Mouse (Mus musculus) midbrain, embryonic 12.5 days (tissue): ENCODE measurements around the gene Trio. TPM values are rescaled to one million over a fixed set of nuclear protein-coding genes. Genes with fewer than 3 reads are reported as not detected.

ENCODE experiments used
- ATAC-seq: fragments of 200-750 bp; cut with Nextera tagmentation; 2 replicates; pipeline ENCODE4 v1.8.0; 2017; ENCODE audit warnings: low read depth, moderate TSS enrichment, moderate library complexity; ENCODE audit not compliant: low FRiP score
- H3K27ac ChIP-seq: fragments of 300-500 bp; sonication (generic); replicated peaks from 2 replicates; pipeline ENCODE4 v1.5.1; 2016; ENCODE audit warnings: mild to moderate bottlenecking
- H3K27me3 ChIP-seq: fragments of 300-500 bp; sonication (generic); 2 replicates; pipeline ENCODE4 v1.6.1; 2016; ENCODE audit warnings: mild to moderate bottlenecking
- H3K36me3 ChIP-seq: fragments of 300-500 bp; sonication (generic); 2 replicates; pipeline ENCODE4 v1.6.1; 2016
- H3K4me1 ChIP-seq: fragments of 300-500 bp; sonication (generic); 2 replicates; pipeline ENCODE4 v1.6.1; 2016
- H3K4me2 ChIP-seq: fragments of 300-500 bp; sonication (generic); replicated peaks from 2 replicates; pipeline ENCODE4 v1.6.1; 2016; ENCODE audit warnings: mild to moderate bottlenecking, moderate library complexity
- H3K4me3 ChIP-seq: fragments of 300-500 bp; sonication (generic); 2 replicates; pipeline ENCODE4 v1.5.1; 2016; ENCODE audit warnings: mild to moderate bottlenecking
- H3K9ac ChIP-seq: fragments of 300-500 bp; sonication (generic); replicated peaks from 2 replicates; pipeline ENCODE4 v1.6.1; 2016; ENCODE audit warnings: mild to moderate bottlenecking, moderate library complexity
- H3K9me3 ChIP-seq: fragments of 300-500 bp; sonication (generic); 2 replicates; pipeline ENCODE4 v1.6.1; 2016; ENCODE audit warnings: mild to moderate bottlenecking
- WGBS: fragments of 180-500 bp; shearing (Covaris S2); methylation state at CpG from one replicate; pipeline ENCODE4 v1.1.7; 2016; 5-methylcytosine and 5-hydroxymethylcytosine counted together
- polyA plus RNA-seq: library from polyadenylated mRNA; unstranded; fragments of >200 nt; fragmentation: Nextera tagmentation; extraction: Ambion mirVana; gene quantifications from 2 replicates; pipeline ENCODE4 v1.2.1, GENCODE M21; 2016

Gene Trio
- polyA plus RNA-seq, 1 experiment from 2014 or later = 38.3 TPM

- Histone ChIP-seq H3K9ac (no peak overlapping the region), H3K4me2 (no peak overlapping the region), H3K27me3 (peaks cover 9% of the 10 kb centered on the region; the same call in 1 of the 2 replicates), H3K4me1 (no peaks in the 10 kb centered on the region), H3K4me3 (no peak overlapping the region), H3K36me3 (no peaks in the 10 kb centered on the region), H3K27ac (no peak overlapping the region), H3K9me3 (no peaks in the 10 kb centered on the region)
- 85% methylated on average over 10 of the region's 10 CpGs for WGBS
- ATAC-seq = no peak
Observed at GRCm38 (mm10) chr15:28034636-28035035, 9.0 kb upstream of the Trio start.

GRCm38 (mm10) chr15:28029371-28029770 is 3.7 kb upstream of the Trio start:
- ATAC-seq = no peak
- peaks cover 19% of the 10 kb centered on the region for H3K27me3 ChIP-seq
- no peak overlapping the region for H3K4me2 ChIP-seq
- H3K27ac ChIP-seq = no peak overlapping the region
- no peak overlapping the region for H3K9ac ChIP-seq
- H3K4me3 ChIP-seq = no peak overlapping the region
- H3K36me3 ChIP-seq = no peaks in the 10 kb centered on the region
- no peaks in the 10 kb centered on the region for H3K9me3 ChIP-seq
- 94% methylated on average over 7 of the region's 7 CpGs for WGBS
- H3K4me1 ChIP-seq = peaks cover 6% of the 10 kb centered on the region

GRCm38 (mm10) chr15:28028542-28028941 is 2.9 kb upstream of the Trio start:
- Histone ChIP-seq H3K27me3 (peaks cover 19% of the 10 kb centered on the region), H3K9ac (no peak overlapping the region), H3K9me3 (no peaks in the 10 kb centered on the region), H3K27ac (no peak overlapping the region), H3K4me1 (peaks cover 8% of the 10 kb centered on the region), H3K36me3 (no peaks in the 10 kb centered on the region), H3K4me2 (no peak overlapping the region), H3K4me3 (no peak overlapping the region)
- WGBS = 94% methylated on average over 6 of the region's 6 CpGs
- no peak for ATAC-seq

GRCm38 (mm10) chr15:28026167-28026481 is 476 bp upstream of the Trio start:
- no peak for ATAC-seq
- peak overlapping the region; percentile 98 for H3K27ac ChIP-seq
- H3K4me2 ChIP-seq = peak overlapping the region; percentile 86
- H3K36me3 ChIP-seq = no peaks in the 10 kb centered on the region
- peak overlapping the region; percentile 96 for H3K4me3 ChIP-seq
- WGBS = under 1% methylated on average over 18 of the region's 18 CpGs
- peaks cover 31% of the 10 kb centered on the region for H3K4me1 ChIP-seq
- H3K9me3 ChIP-seq = no peaks in the 10 kb centered on the region
- peak overlapping the region; percentile 40 for H3K9ac ChIP-seq
- peaks cover 27% of the 10 kb centered on the region for H3K27me3 ChIP-seq

GRCm38 (mm10) chr15:28024965-28025338 is 696 bp downstream of the Trio start:
- Histone ChIP-seq H3K9me3 (no peaks in the 10 kb centered on the region), H3K36me3 (no peaks in the 10 kb centered on the region), H3K4me3 (peak overlapping the region; percentile 96), H3K27me3 (peaks cover 30% of the 10 kb centered on the region), H3K4me2 (peak overlapping the region; percentile 86), H3K27ac (peak overlapping the region; percentile 98), H3K4me1 (peaks cover 39% of the 10 kb centered on the region), H3K9ac (peak overlapping the region; percentile 99)
- 0% methylated on average over 41 of the region's 54 CpGs for WGBS
- peak; percentile 11 for ATAC-seq

- Histone ChIP-seq H3K27ac (peak overlapping the region; percentile 98), H3K4me2 (peak overlapping the region; percentile 86), H3K4me1 (peaks cover 45% of the 10 kb centered on the region), H3K9me3 (no peaks in the 10 kb centered on the region), H3K4me3 (peak overlapping the region; percentile 96), H3K9ac (peak overlapping the region; percentile 99), H3K27me3 (peaks cover 27% of the 10 kb centered on the region), H3K36me3 (no peaks in the 10 kb centered on the region)
- under 1% methylated on average over 73 of the region's 81 CpGs for WGBS
- peak; percentile 55 for ATAC-seq
Observed at GRCm38 (mm10) chr15:28024031-28024964, 1.4 kb downstream of the Trio start.

- Histone ChIP-seq H3K4me1 (peaks cover 45% of the 10 kb centered on the region), H3K36me3 (no peaks in the 10 kb centered on the region), H3K27me3 (peaks cover 11% of the 10 kb centered on the region), H3K9me3 (no peaks in the 10 kb centered on the region), H3K4me3 (peak overlapping the region; percentile 14; the same call in 1 of the 2 replicates), H3K27ac (no peak overlapping the region), H3K4me2 (peak overlapping the region; percentile 37), H3K9ac (peak overlapping the region; percentile 34; the same call in 1 of the 2 replicates)
- ATAC-seq = no peak
- 8% methylated on average over 15 of the region's 15 CpGs for WGBS
Observed at GRCm38 (mm10) chr15:28021591-28022209, 3.9 kb downstream of the Trio start.

- no peak for ATAC-seq
- Histone ChIP-seq H3K36me3 (no peaks in the 10 kb centered on the region), H3K4me3 (no peak overlapping the region), H3K9me3 (no peaks in the 10 kb centered on the region), H3K27me3 (peaks cover 11% of the 10 kb centered on the region; the same call in 1 of the 2 replicates), H3K9ac (no peak overlapping the region), H3K4me1 (peaks cover 51% of the 10 kb centered on the region), H3K27ac (no peak overlapping the region), H3K4me2 (no peak overlapping the region)
- 79% methylated on average over 7 of the region's 7 CpGs for WGBS
Observed at GRCm38 (mm10) chr15:28019393-28020070, 6.1 kb downstream of the Trio start.

GRCm38 (mm10) chr15:28007516-28007915 is 18.1 kb downstream of the Trio start:
- no peak overlapping the region for H3K27ac ChIP-seq
- H3K9me3 ChIP-seq = no peaks in the 10 kb centered on the region
- H3K4me3 ChIP-seq = no peak overlapping the region
- no peak for ATAC-seq
- peaks cover 27% of the 10 kb centered on the region for H3K4me1 ChIP-seq
- 71% methylated on average over 3 of the region's 3 CpGs for WGBS
- H3K27me3 ChIP-seq = no peaks in the 10 kb centered on the region; the same call in 1 of the 2 replicates
- H3K4me2 ChIP-seq = no peak overlapping the region
- no peaks in the 10 kb centered on the region for H3K36me3 ChIP-seq
- H3K9ac ChIP-seq = no peak overlapping the region

- Histone ChIP-seq H3K9me3 (no peaks in the 10 kb centered on the region), H3K27me3 (peaks cover 7% of the 10 kb centered on the region), H3K4me1 (peaks cover 46% of the 10 kb centered on the region), H3K9ac (no peak overlapping the region), H3K27ac (no peak overlapping the region), H3K36me3 (no peaks in the 10 kb centered on the region), H3K4me3 (no peak overlapping the region), H3K4me2 (no peak overlapping the region)
- ATAC-seq = no peak
- 64% methylated on average over 5 of the region's 5 CpGs for WGBS
Observed at GRCm38 (mm10) chr15:28004192-28004767, 21.4 kb downstream of the Trio start.

- no peak overlapping the region for H3K27ac ChIP-seq
- H3K4me3 ChIP-seq = no peak overlapping the region
- peaks cover 22% of the 10 kb centered on the region for H3K27me3 ChIP-seq
- ATAC-seq = peak; percentile 74
- H3K36me3 ChIP-seq = no peaks in the 10 kb centered on the region
- no peaks in the 10 kb centered on the region for H3K9me3 ChIP-seq
- no peak overlapping the region for H3K4me2 ChIP-seq
- H3K4me1 ChIP-seq = peaks cover 60% of the 10 kb centered on the region
- 16% methylated on average over 3 of the region's 3 CpGs for WGBS
- H3K9ac ChIP-seq = no peak overlapping the region
Observed at GRCm38 (mm10) chr15:28002515-28002914, 23.1 kb downstream of the Trio start.
